Mouse (Mus musculus): ENCODE data around the gene Col27a1. TPM values are rescaled to one million over a fixed set of nuclear protein-coding genes. Genes with fewer than 3 reads are reported as not detected.

Gene Col27a1
- polyA plus RNA-seq, 1 experiment from 2014 or later, result 2.8 TPM

GRCm38 (mm10) chr4:63215185-63215992, 1.6 kb downstream of the Col27a1 start:
- Histone ChIP-seq H3K36me3 (replicated peaks) (no peaks in the 10 kb centered on the region), H3K4me1 (peaks cover 37% of the 10 kb centered on the region), H3K9me3 (no peaks in the 10 kb centered on the region), H3K27ac (peak overlapping the region; percentile 88), H3K27me3 (ENCODE audit: poor library complexity, severe bottlenecking) (peaks cover 62% of the 10 kb centered on the region), H3K4me3 (peak overlapping the region; percentile 94)
- peak; percentile 86 for DNase-seq (ENCODE audit: extremely low spot score, low spot score)
- under 1% methylated on average over 71 of the region's 71 CpGs for WGBS

GRCm38 (mm10) chr4:63215993-63216531, 2.3 kb downstream of the Col27a1 start:
- H3K27me3 ChIP-seq (ENCODE audit: poor library complexity, severe bottlenecking), result peaks cover 60% of the 10 kb centered on the region
- DNase-seq (ENCODE audit: extremely low spot score, low spot score), result peak; percentile 86
- H3K36me3 ChIP-seq (replicated peaks), result no peaks in the 10 kb centered on the region
- peak overlapping the region; percentile 94 for H3K4me3 ChIP-seq
- H3K27ac ChIP-seq, result peak overlapping the region; percentile 88
- H3K9me3 ChIP-seq, result no peaks in the 10 kb centered on the region
- WGBS, result 3% methylated on average over 24 of the region's 24 CpGs
- H3K4me1 ChIP-seq, result peaks cover 37% of the 10 kb centered on the region

GRCm38 (mm10) chr4:63216566-63216965, 2.8 kb downstream of the Col27a1 start:
- Histone ChIP-seq H3K27ac (peak overlapping the region; percentile 88), H3K27me3 (ENCODE audit: poor library complexity, severe bottlenecking) (peaks cover 55% of the 10 kb centered on the region), H3K36me3 (replicated peaks) (peaks cover 3% of the 10 kb centered on the region; the same call in 1 of the 2 replicates), H3K4me3 (peak overlapping the region; percentile 94), H3K9me3 (no peaks in the 10 kb centered on the region), H3K4me1 (peaks cover 37% of the 10 kb centered on the region)
- DNase-seq (ENCODE audit: extremely low spot score, low spot score), result no peak
- 26% methylated on average over 9 of the region's 9 CpGs for WGBS

GRCm38 (mm10) chr4:63217513-63217912, 3.7 kb downstream of the Col27a1 start:
- Histone ChIP-seq H3K36me3 (replicated peaks) (peaks cover 11% of the 10 kb centered on the region), H3K4me3 (no peak overlapping the region), H3K27ac (no peak overlapping the region), H3K27me3 (ENCODE audit: poor library complexity, severe bottlenecking) (peaks cover 45% of the 10 kb centered on the region), H3K4me1 (peaks cover 37% of the 10 kb centered on the region), H3K9me3 (no peaks in the 10 kb centered on the region)
- DNase-seq (ENCODE audit: extremely low spot score, low spot score), result no peak
- WGBS, result 89% methylated on average over 6 of the region's 6 CpGs

DNA sequence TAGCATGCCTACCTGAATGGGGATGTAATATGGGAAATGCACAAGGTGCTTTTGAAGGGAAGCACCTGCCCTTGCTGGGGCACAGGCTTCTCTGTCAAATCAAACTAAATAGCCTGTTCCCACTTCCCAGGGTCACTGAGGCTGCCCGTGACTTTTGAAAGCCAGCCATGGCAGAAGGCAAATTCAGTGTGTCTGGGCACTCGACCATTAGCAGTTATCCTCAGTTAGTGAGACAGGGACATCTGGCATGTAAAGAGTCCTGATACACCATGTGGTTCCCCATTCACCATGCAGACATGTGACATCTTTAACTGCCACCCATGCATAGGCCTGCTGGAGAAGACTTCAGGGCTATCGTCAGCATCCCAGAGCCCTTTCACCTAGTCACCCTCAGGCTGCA, 5.3 kb downstream of the Col27a1 start:
- H3K36me3 ChIP-seq (replicated peaks), result peaks cover 18% of the 10 kb centered on the region
- peaks cover 30% of the 10 kb centered on the region for H3K27me3 ChIP-seq (ENCODE audit: poor library complexity, severe bottlenecking)
- H3K9me3 ChIP-seq, result no peaks in the 10 kb centered on the region
- WGBS, result 89% methylated on average over 3 of the region's 3 CpGs
- H3K4me3 ChIP-seq, result no peak overlapping the region
- no peak overlapping the region for H3K27ac ChIP-seq
- DNase-seq (ENCODE audit: extremely low spot score, low spot score), result no peak
- peaks cover 32% of the 10 kb centered on the region for H3K4me1 ChIP-seq

DNA sequence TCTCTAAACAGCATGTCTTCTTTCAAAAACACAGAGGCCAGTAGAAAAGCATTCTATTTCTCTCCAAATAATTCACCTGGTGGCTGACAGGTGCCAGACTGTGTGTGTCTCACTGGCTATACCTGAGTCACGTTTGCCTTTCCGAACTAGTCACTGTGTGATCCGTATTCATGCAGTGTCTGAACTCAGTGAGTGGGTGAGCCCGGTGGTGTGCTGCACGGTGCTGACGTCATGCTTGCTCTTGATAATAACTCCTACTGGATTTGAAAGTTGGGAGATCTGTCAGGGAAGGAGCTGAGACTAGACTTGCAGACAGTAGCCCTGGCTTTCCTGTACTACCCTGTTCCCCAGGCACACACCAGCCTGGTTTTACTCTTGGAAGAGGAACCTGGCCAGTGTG, 5.8 kb downstream of the Col27a1 start:
- peaks cover 24% of the 10 kb centered on the region for H3K27me3 ChIP-seq (ENCODE audit: poor library complexity, severe bottlenecking)
- no peak overlapping the region for H3K27ac ChIP-seq
- no peak overlapping the region for H3K4me3 ChIP-seq
- WGBS, result 90% methylated on average over 6 of the region's 6 CpGs
- peaks cover 23% of the 10 kb centered on the region for H3K36me3 ChIP-seq (replicated peaks)
- H3K4me1 ChIP-seq, result peaks cover 26% of the 10 kb centered on the region
- no peaks in the 10 kb centered on the region for H3K9me3 ChIP-seq
- no peak for DNase-seq (ENCODE audit: extremely low spot score, low spot score)

DNA sequence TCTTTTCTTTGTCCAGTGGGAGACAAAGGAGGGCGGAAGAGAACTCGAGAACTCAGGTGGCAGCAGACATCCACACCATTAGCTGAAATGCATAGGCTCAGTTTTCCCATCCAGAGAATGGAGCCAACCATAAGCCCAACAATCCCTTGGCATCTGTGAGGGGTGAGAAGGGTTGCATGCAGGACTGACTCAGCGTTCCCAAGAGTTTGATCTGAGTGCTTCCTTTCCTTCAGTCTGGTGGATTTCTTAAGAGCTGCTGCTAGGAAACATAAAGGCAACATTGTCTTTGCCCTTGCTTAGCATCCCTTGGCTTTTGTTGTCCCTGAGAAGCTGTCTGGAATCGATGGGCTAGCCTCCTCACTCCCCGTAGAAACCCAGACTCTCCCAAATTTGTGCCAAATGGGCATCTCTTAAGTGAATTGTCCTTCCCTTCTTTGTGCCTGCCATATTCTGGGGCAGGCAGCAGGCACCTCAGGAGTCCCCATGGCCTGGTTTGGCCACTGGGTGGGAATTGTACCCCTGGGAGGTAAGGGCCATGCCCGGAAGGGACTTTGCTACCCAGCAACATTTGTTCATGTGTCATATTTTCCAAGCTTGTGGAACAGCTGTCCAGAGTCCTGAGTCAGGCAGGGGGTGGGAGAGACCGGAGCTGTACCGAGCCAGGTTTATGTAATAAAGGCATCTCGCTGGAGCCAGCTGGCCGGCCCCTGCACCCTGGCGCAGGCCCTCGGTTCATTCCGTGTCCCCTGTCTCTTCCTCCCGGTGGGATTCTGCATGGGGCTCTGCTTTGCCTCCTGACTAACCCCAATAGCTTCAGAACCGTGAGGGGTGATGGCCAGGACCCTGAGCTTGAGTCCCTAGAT, 7.5 kb downstream of the Col27a1 start:
- peaks cover 36% of the 10 kb centered on the region for H3K36me3 ChIP-seq (replicated peaks)
- H3K27ac ChIP-seq, result peak overlapping the region; percentile 16; the same call in 1 of the 2 replicates
- H3K9me3 ChIP-seq, result no peaks in the 10 kb centered on the region
- H3K27me3 ChIP-seq (ENCODE audit: poor library complexity, severe bottlenecking), result peaks cover 16% of the 10 kb centered on the region
- WGBS, result 90% methylated on average over 15 of the region's 15 CpGs
- no peak for DNase-seq (ENCODE audit: extremely low spot score, low spot score)
- no peak overlapping the region for H3K4me3 ChIP-seq
- peaks cover 11% of the 10 kb centered on the region for H3K4me1 ChIP-seq

DNA sequence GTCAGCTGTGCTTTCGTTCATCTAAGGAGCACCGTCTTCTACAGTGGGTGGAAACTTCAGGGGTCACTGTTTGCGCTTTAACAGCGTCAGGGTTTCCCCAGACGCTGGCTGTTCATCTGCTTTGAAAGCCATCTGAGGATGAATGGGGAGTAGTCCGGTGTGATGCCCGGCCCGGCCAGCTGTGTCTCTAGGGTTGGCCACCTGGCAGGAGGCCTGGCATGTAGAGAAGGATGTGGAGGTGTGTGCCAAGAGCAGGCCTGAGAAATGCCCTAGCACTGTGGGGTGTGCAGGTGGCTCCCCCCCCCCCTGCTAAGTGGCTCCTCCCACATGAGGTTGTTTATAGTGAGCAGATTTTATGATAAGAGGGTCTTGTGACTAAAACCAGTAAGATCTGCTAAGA, 8.4 kb downstream of the Col27a1 start:
- Histone ChIP-seq H3K27me3 (ENCODE audit: poor library complexity, severe bottlenecking) (peaks cover 6% of the 10 kb centered on the region), H3K4me3 (no peak overlapping the region), H3K4me1 (peaks cover 5% of the 10 kb centered on the region), H3K9me3 (no peaks in the 10 kb centered on the region), H3K27ac (0 out of 2 replicates have a peak overlapping the region, but pooled peaks have one; percentile 16), H3K36me3 (replicated peaks) (peaks cover 36% of the 10 kb centered on the region)
- 92% methylated on average over 8 of the region's 8 CpGs for WGBS
- DNase-seq (ENCODE audit: extremely low spot score, low spot score), result no peak

DNA sequence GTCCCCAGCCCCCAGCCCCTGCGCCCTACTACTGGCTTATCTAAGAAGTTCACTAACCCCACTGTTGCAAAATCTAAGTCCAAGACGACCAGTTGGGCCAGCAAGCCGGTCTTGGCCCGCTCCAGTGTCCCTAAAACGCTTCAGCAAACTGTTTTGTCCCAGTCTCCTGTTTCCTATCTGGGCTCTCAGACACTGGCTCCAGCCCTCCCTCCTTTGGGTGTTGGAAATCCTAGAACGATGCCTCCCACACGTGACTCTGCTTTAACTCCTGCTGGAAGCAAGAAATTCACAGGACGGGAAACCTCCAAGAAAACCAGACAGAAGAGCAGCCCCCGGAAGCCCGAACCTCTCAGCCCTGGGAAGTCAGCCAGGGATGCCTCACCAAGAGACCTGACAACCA, 11.6 kb downstream of the Col27a1 start:
- 89% methylated on average over 10 of the region's 10 CpGs for WGBS
- DNase-seq (ENCODE audit: extremely low spot score, low spot score), result no peak

GRCm38 (mm10) chr4:63226164-63226882, 12.5 kb downstream of the Col27a1 start:
- Histone ChIP-seq H3K9me3 (no peaks in the 10 kb centered on the region), H3K36me3 (replicated peaks) (peaks cover 35% of the 10 kb centered on the region), H3K27ac (peak overlapping the region; percentile 53; the same call in 1 of the 2 replicates), H3K4me3 (no peak overlapping the region), H3K27me3 (ENCODE audit: poor library complexity, severe bottlenecking) (no peaks in the 10 kb centered on the region), H3K4me1 (peaks cover 30% of the 10 kb centered on the region)
- 87% methylated on average over 8 of the region's 8 CpGs for WGBS
- DNase-seq (ENCODE audit: extremely low spot score, low spot score), result no peak

More for the DNA sequence above, 11.6 kb downstream of the Col27a1 start:
- Histone ChIP-seq H3K36me3 (replicated peaks) (peaks cover 36% of the 10 kb centered on the region), H3K27me3 (ENCODE audit: poor library complexity, severe bottlenecking) (no peaks in the 10 kb centered on the region), H3K4me1 (peaks cover 22% of the 10 kb centered on the region), H3K4me3 (no peak overlapping the region), H3K9me3 (no peaks in the 10 kb centered on the region), H3K27ac (no peak overlapping the region)

GRCm38 (mm10) chr4:63226883-63227235, 13.1 kb downstream of the Col27a1 start:
- no peaks in the 10 kb centered on the region for H3K27me3 ChIP-seq (ENCODE audit: poor library complexity, severe bottlenecking)
- no peak for DNase-seq (ENCODE audit: extremely low spot score, low spot score)
- WGBS, result 85% methylated on average over 6 of the region's 6 CpGs
- peaks cover 30% of the 10 kb centered on the region for H3K36me3 ChIP-seq (replicated peaks)
- peaks cover 30% of the 10 kb centered on the region for H3K4me1 ChIP-seq
- no peaks in the 10 kb centered on the region for H3K9me3 ChIP-seq
- H3K4me3 ChIP-seq, result no peak overlapping the region
- H3K27ac ChIP-seq, result peak overlapping the region; percentile 53; the same call in 1 of the 2 replicates

GRCm38 (mm10) chr4:63228943-63229342, 15.1 kb downstream of the Col27a1 start:
- H3K9me3 ChIP-seq, result no peaks in the 10 kb centered on the region
- no peaks in the 10 kb centered on the region for H3K27me3 ChIP-seq (ENCODE audit: poor library complexity, severe bottlenecking)
- H3K4me3 ChIP-seq, result no peak overlapping the region
- no peak for DNase-seq (ENCODE audit: extremely low spot score, low spot score)
- peak overlapping the region; percentile 65 for H3K27ac ChIP-seq
- peaks cover 38% of the 10 kb centered on the region for H3K4me1 ChIP-seq
- peaks cover 19% of the 10 kb centered on the region for H3K36me3 ChIP-seq (replicated peaks)
- 72% methylated on average over 5 of the region's 5 CpGs for WGBS

All from forebrain, embryonic 10.5 days (tissue).